Mouse (Mus musculus): ENCODE results near the gene Prdm15. TPM values are rescaled to one million over a fixed set of nuclear protein-coding genes. Genes with fewer than 3 reads are reported as not detected.

Prdm15 gene
- polyA plus RNA-seq, 3 experiments from 2014 or later: 12.5 to 16.0 (median 14.0) TPM

GRCm38 (mm10) chr16:97748421-97748820 lies 103.2 kb downstream of the Prdm15 start:
- no peak for ATAC-seq

Other genes starting within 250 kb of the Prdm15 start
- under 1 TPM in 1 of 3 experiments, not detected in 2; 0.22 TPM for gene Tmprss2, start 240.7 kb downstream of the Prdm15 start, polyA plus RNA-seq (2017; shearing (Covaris generic))
- under 1 TPM in 2 of 3 experiments, not detected in 1; 0.10 to 0.50 TPM for gene Ripk4, start 88.1 kb downstream of the Prdm15 start, polyA plus RNA-seq (2017; shearing (Covaris generic))
- 10 to 100 TPM in 1 of 3 experiments, 1 to 10 TPM in 2; 5.7 to 12.8 (median 7.5) TPM for gene C2cd2, start 110.7 kb upstream of the Prdm15 start, polyA plus RNA-seq (2017; shearing (Covaris generic))
- 1 to 10 TPM; 5.5 to 7.9 (median 7.0) TPM for gene Zbtb21, start 110.8 kb upstream of the Prdm15 start, polyA plus RNA-seq (2017; shearing (Covaris generic))
- 10 to 100 TPM; 34.9 to 52.3 (median 50.1) TPM for gene B230307C23Rik, start 145.5 kb upstream of the Prdm15 start, polyA plus RNA-seq (2017; shearing (Covaris generic))
- 10 to 100 TPM; 13.4 to 18.9 (median 15.8) TPM for gene A630089N07Rik, start 230.6 kb upstream of the Prdm15 start, polyA plus RNA-seq (2017; shearing (Covaris generic))

All from inflammation-experienced regulatory T-cells, adult 6 months (primary cell).